Mouse (Mus musculus): ENCODE data around the gene Cdk5rap1. TPM values are rescaled to one million over a fixed set of nuclear protein-coding genes. Genes with fewer than 3 reads are reported as not detected.

Cdk5rap1 gene
- 14.3 and 15.4 TPM in 2 replicates for polyA plus RNA-seq (2016; fragmentation: Nextera tagmentation; extraction: Ambion mirVana)

DNA sequence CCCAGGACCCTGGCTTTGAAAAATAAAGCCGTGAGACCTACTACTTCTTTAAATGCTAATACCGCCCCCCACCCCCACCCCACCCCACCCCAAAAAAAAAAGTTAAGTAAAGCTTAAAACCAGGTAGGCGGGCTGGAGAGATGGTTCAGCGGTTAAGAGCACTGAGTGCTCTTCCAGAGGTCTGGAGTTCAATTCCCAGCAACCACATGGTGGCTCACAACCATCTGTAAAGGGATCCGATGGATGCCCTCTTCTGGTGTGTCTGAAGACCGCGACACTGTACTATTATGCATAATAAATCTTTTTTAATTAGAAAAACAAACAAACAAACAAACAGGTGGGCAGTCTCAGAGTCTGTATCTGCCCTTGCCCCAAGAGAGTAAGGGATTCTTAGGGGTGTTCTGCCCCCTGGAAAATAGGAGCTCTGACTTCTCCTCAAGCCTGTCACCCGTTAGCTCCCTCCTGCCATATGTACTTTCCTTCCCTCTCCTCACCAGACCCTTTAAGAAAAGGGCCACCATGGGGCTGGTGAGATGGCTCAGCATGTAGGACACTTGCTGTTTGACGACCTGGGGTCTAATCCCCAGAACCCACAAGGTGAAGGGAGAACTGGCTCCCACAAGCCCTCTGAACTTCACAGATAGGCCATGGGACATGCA, at the start of gene Cdk5rap1:
Cdk5rap1 (minus strand) TSS at position 169 of the 659 bp plus-strand sequence.
- H3K27ac ChIP-seq (replicated peaks), result peak within 1 kb of the TSS; percentile 80
- peak; percentile 35 for ATAC-seq (ENCODE audit: low FRiP score, low read depth)
- peak within 1 kb of the TSS; percentile 78 for H3K4me3 ChIP-seq
- no peaks in the 10 kb centered on the region for H3K27me3 ChIP-seq
- no peaks in the 10 kb centered on the region for H3K36me3 ChIP-seq
- peak within 1 kb of the TSS; percentile 79 for H3K9ac ChIP-seq (replicated peaks)
- H3K4me1 ChIP-seq, result peaks cover 10% of the 10 kb centered on the region; the same call in 1 of the 2 replicates
- H3K4me2 ChIP-seq (replicated peaks), result peak within 1 kb of the TSS; percentile 79
- H3K9me3 ChIP-seq, result no peaks in the 10 kb centered on the region
- 13% methylated on average over 9 of the region's 9 CpGs for WGBS

DNA sequence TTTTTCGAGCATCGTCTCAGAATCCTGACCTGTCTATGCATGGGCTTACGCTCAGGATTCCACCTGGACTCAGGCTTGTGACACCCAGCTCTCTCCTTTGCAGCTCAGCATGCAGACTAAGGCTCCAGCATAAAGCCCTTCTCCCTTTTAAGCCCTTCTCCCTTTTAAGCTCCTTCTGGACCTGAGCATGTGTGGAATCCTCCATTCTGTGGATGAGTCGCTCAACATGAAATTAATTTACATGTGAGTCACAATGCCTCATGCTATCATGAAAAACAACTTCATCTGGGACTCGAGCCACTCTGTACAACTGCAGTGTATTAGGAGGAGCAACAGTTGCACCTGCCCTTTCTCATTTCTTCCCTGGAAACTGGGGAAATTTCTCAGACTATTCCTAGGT, 49.4 kb upstream of the Cdk5rap1 start:
- H3K9ac ChIP-seq (replicated peaks), result no peak overlapping the region
- H3K36me3 ChIP-seq, result no peaks in the 10 kb centered on the region
- no peak overlapping the region for H3K4me2 ChIP-seq (replicated peaks)
- 60% methylated on average over 5 of the region's 5 CpGs for WGBS
- peaks cover 33% of the 10 kb centered on the region for H3K4me1 ChIP-seq
- H3K4me3 ChIP-seq, result no peak overlapping the region
- no peaks in the 10 kb centered on the region for H3K27me3 ChIP-seq
- H3K9me3 ChIP-seq, result no peaks in the 10 kb centered on the region
- peak overlapping the region; percentile 88 for H3K27ac ChIP-seq (replicated peaks)
- no peak for ATAC-seq (ENCODE audit: low FRiP score, low read depth)

DNA sequence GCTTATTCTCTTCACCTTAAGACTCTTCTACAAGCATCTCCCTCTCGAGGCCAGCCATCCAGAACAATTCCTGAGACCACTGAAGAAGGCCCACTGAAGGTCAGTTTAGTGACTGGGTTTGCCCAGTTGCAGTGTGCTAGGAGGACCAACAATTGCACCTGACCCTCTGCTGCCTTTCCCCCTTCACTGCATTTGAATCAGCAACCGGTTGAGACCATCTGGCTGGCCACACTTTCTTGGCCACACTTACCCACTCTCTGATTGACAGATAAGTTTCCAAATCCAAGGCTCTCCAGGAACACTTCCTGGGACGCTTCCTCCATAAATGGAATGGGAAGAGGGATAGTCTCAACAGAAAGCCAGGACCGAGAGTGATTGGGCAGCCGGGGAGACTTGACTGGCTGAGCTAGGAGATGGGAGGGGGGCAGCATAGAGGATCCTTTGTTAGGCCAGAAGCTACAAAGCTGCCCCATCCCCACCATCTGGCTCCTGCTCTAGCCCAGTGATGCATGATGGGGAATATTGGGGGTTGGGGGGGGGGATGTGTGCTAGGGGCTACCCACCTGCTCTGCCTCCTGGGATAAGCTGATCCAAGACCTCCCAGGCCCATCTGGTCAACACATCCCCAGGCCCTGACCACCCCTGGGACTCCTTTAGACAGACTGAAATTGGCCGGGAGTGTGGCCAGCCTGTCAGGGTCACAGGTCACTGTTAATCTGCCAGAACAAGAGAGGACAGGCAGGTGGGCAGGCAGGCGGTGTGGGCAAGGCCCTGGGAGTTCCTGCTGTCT, 48.3 kb upstream of the Cdk5rap1 start:
- H3K27ac ChIP-seq (replicated peaks), result peak overlapping the region; percentile 88
- H3K9ac ChIP-seq (replicated peaks), result no peak overlapping the region; the same call in 1 of the 2 replicates
- 18% methylated on average over 7 of the region's 7 CpGs for WGBS
- peaks cover 26% of the 10 kb centered on the region for H3K4me1 ChIP-seq
- H3K4me2 ChIP-seq (replicated peaks), result peak overlapping the region; percentile 14; the same call in 1 of the 2 replicates
- H3K4me3 ChIP-seq, result no peak overlapping the region
- no peaks in the 10 kb centered on the region for H3K36me3 ChIP-seq
- no peaks in the 10 kb centered on the region for H3K27me3 ChIP-seq
- no peaks in the 10 kb centered on the region for H3K9me3 ChIP-seq
- ATAC-seq (ENCODE audit: low FRiP score, low read depth), result peak; percentile 85

DNA sequence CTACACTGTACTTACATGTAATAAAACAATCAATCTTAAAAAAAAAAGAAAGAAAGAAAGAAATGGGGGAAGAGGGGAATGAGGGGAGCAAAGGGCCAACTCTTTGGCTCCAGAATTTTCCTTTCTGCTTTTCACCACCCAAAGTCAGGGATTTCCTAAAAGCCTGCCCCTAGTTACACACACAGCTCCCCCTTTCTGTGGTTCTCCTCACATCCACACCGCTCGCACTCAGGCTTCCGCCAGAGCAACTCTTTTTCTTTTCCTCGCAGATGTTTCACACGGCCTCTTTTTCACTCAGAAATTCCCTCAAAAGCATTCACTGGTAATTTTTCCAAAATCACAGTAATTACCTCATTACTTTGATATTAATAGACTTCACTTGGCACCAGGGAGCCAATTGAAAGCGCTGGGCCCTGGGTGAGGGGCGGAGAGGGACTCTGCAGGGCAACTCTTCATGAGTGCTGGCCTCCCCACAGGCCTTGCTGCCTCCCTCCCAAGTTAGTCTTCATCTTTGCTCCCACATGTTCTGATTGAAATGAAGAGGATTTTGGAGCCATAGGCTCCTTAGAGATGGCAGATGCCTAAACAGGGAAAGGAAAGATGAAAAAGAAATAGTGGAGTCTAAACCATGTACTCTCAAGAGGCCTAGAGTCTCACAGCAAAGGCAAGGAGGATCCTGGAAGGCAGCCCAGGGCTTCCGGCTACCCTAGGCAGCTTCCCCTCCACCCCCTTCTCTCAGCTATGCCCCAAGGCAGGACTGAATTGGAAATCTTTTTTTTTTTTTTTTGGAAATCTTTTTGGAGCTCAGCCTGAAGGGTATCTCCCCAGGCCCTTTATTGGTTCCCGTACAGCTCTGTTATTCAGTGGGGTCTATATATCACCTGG, 47.1 kb upstream of the Cdk5rap1 start:
- H3K4me1 ChIP-seq, result peaks cover 23% of the 10 kb centered on the region
- H3K4me2 ChIP-seq (replicated peaks), result no peak overlapping the region
- H3K27me3 ChIP-seq, result no peaks in the 10 kb centered on the region
- no peaks in the 10 kb centered on the region for H3K9me3 ChIP-seq
- H3K9ac ChIP-seq (replicated peaks), result no peak overlapping the region
- ATAC-seq (ENCODE audit: low FRiP score, low read depth), result no peak
- 71% methylated on average over 9 of the region's 9 CpGs for WGBS
- H3K36me3 ChIP-seq, result no peaks in the 10 kb centered on the region
- H3K27ac ChIP-seq (replicated peaks), result peak overlapping the region; percentile 52
- H3K4me3 ChIP-seq, result no peak overlapping the region

DNA sequence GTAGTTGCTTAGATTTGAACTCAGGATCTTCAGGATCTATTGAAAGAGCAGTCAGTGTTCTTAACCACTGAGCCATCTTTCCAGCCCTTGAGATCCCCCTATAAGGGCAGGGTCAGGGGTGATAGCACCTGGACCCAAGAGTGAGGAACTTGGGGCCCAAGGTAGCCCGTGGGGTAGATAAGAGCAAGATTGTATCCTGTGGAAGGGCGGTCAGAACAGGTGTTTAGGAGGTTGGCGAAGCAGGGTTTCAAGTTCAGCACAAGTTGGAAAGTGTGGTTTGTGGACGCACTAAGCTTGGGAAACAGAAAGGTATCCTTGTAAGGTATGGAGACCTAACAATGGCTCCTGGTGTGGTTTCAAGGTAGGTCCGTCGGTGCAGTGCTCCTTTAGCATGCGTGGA, 45.2 kb upstream of the Cdk5rap1 start:
- H3K27me3 ChIP-seq, result no peaks in the 10 kb centered on the region
- no peaks in the 10 kb centered on the region for H3K9me3 ChIP-seq
- no peaks in the 10 kb centered on the region for H3K36me3 ChIP-seq
- peaks cover 23% of the 10 kb centered on the region for H3K4me1 ChIP-seq
- no peak for ATAC-seq (ENCODE audit: low FRiP score, low read depth)
- H3K4me3 ChIP-seq, result no peak overlapping the region
- H3K9ac ChIP-seq (replicated peaks), result no peak overlapping the region
- no peak overlapping the region for H3K4me2 ChIP-seq (replicated peaks)
- no peak overlapping the region for H3K27ac ChIP-seq (replicated peaks)
- 93% methylated on average over 7 of the region's 7 CpGs for WGBS

DNA sequence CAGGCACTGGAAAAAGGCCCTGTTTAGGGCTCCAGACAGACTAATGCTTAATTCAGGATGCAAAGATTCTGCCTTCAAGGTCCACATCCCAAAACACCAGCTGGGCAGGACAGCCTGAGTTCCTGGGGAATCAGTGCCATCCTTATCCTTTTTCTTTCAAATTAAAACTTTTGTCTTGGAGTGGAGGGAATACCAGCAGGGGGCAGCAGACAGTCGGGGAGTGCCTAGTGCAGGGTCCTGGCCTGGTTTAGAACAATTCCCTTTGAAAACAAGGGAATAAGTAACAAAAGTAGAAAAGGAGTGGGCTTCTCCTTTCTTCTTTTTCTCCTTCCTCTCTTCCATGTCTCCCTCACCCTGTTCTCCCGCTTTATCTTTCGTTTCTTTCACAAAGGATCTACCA, 44.3 kb upstream of the Cdk5rap1 start:
- Histone ChIP-seq H3K4me3 (no peak overlapping the region), H3K27me3 (no peaks in the 10 kb centered on the region), H3K4me2 (replicated peaks) (no peak overlapping the region), H3K9me3 (no peaks in the 10 kb centered on the region), H3K27ac (replicated peaks) (no peak overlapping the region), H3K36me3 (no peaks in the 10 kb centered on the region), H3K9ac (replicated peaks) (no peak overlapping the region), H3K4me1 (peaks cover 20% of the 10 kb centered on the region)
- WGBS, result 4% methylated on average over 3 of the region's 3 CpGs
- no peak for ATAC-seq (ENCODE audit: low FRiP score, low read depth)

DNA sequence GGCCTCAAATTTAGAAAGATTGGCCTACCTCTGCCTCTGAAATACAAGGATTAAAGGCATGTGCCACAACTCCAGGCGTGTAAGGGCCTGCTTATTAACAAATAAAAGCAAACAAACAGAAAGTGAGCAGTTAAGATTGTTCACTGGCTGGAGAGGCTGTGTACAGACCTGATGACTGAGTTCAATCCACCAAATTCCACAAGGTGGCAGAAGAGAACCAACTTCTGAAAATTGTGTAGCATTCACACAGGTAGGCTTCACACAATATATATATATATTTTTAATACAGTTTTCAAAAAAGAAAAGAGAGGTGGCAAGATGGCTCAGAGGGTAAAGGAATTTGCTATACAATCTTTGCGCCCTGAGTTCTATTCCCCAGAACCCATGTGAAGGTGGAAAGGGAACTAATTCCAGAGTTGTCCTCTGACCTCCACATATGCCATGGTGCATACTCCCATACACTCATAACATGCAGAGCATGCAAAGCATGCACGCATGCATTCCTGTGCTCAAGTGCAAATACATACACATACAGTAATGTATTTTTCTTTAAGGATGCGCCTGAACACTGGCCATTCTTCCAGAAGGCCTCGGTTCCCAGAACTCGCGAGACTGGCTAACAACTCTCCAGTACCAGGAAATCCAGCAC, 39.3 kb upstream of the Cdk5rap1 start:
- ATAC-seq (ENCODE audit: low FRiP score, low read depth), result no peak
- H3K9me3 ChIP-seq, result no peaks in the 10 kb centered on the region
- H3K27me3 ChIP-seq, result peaks cover 29% of the 10 kb centered on the region
- no peaks in the 10 kb centered on the region for H3K36me3 ChIP-seq
- H3K9ac ChIP-seq (replicated peaks), result no peak overlapping the region
- WGBS, result 65% methylated on average over 7 of the region's 7 CpGs
- H3K4me3 ChIP-seq, result no peak overlapping the region
- H3K4me1 ChIP-seq, result peaks cover 13% of the 10 kb centered on the region
- no peak overlapping the region for H3K27ac ChIP-seq (replicated peaks)
- no peak overlapping the region for H3K4me2 ChIP-seq (replicated peaks)

DNA sequence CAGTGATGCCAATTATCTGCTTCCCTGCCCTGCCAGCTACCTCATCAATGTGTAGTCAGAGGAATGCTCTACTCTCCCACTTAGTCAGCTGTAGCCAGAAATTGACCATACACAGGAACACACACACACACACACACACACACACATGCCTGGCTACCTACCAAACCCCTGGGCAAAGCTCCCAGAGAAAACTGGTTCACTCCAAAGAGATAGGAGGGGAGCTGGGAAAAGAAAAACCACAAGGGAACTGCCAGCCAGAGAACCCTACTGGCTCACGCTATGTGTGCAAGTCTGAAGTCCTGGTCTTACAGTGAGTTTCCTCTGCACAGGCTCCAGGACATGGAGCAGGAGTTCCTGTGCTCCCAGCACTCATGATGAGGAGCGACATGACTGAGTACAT, 37.5 kb upstream of the Cdk5rap1 start:
- H3K9ac ChIP-seq (replicated peaks), result no peak overlapping the region
- no peak overlapping the region for H3K27ac ChIP-seq (replicated peaks)
- no peaks in the 10 kb centered on the region for H3K9me3 ChIP-seq
- 71% methylated on average over 2 of the region's 2 CpGs for WGBS
- H3K4me2 ChIP-seq (replicated peaks), result no peak overlapping the region
- peaks cover 36% of the 10 kb centered on the region for H3K27me3 ChIP-seq
- H3K4me3 ChIP-seq, result no peak overlapping the region
- no peaks in the 10 kb centered on the region for H3K36me3 ChIP-seq
- peaks cover 19% of the 10 kb centered on the region for H3K4me1 ChIP-seq
- ATAC-seq (ENCODE audit: low FRiP score, low read depth), result no peak

DNA sequence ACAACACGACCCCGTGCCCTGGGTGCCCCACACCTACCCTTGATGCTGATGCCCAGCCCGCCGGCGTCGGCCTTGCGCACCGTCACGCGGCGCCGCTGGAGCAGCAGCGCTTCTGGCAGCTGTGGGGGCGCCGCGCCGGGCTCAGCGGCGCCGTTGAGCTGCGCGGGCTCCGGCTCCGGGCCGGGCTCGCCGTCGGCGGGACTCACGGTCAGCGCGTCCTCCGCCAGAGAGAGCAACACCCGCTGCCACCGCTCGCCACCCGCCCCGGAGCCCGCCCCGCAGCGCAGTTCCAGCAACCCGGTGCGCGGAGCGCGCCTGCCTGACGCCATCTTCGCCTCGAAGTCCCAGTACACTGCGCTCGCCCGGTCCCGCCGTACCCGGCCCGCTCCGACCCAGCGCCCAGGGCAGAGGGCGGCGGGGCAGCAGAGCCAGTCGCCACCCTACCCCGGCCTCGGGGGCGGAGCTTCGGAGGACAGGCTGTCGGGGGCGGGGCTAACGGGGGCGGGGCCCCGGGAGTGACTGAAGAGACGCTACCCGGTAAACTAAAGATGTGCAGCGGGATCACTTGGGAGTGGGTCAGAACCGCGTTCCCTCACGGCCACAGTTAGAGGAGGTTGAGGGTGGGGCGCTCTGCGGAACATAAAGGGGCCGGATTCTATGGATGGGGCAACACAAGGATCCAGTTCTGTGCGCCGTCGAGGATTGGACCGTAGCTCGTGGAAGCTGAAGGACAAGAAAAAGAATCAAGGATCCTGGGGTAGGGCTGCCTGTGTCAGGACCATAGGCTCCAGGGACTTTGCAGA, 35.0 kb upstream of the Cdk5rap1 start, which contains the start of gene Snta1:
Snta1 (minus strand) TSS at position 457 of the 803 bp plus-strand sequence.
- 2% methylated on average over 83 of the region's 84 CpGs for WGBS
- peak within 1 kb of the TSS; percentile 75 for H3K4me3 ChIP-seq
- H3K9ac ChIP-seq (replicated peaks), result peak within 1 kb of the TSS; percentile 65
- H3K9me3 ChIP-seq, result no peaks in the 10 kb centered on the region
- no peak within 1 kb of the TSS for H3K27ac ChIP-seq (replicated peaks)
- H3K27me3 ChIP-seq, result peaks cover 36% of the 10 kb centered on the region
- peak; percentile 87 for ATAC-seq (ENCODE audit: low FRiP score, low read depth)
- H3K4me1 ChIP-seq, result peaks cover 26% of the 10 kb centered on the region
- peak within 1 kb of the TSS; percentile 68 for H3K4me2 ChIP-seq (replicated peaks)
- no peaks in the 10 kb centered on the region for H3K36me3 ChIP-seq

DNA sequence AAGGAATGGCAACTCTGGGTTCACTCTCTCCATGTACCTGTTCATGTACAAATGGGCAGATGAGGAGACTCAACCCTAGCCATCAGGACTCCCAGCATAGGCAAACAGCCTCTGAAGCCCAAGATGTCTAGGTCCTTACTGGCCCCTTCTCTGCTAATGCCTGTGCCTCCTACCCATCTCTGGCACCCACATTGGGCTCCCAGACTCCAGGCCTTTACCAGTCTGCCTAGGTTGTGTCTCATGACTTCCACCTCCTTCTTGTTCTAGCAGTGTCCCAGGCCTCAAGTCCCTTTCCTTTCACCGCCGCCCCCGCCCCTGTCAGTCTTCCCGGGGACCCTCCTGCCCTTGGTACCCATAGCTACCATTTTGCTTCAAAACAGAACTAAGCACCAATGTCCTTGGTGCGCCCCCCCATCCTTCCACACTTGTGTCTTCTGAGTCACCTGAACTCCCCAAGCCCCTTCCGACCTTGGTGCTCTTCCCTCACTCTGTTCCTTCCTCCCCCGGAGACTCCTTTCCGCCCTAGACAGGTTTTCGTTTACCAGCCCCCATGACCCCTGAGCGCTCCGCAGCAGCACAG, 34.3 kb upstream of the Cdk5rap1 start:
- Histone ChIP-seq H3K4me1 (peaks cover 29% of the 10 kb centered on the region), H3K9me3 (no peaks in the 10 kb centered on the region), H3K4me3 (peak overlapping the region; percentile 75), H3K27ac (replicated peaks) (no peak overlapping the region), H3K4me2 (replicated peaks) (peak overlapping the region; percentile 68), H3K9ac (replicated peaks) (peak overlapping the region; percentile 65), H3K27me3 (peaks cover 36% of the 10 kb centered on the region), H3K36me3 (no peaks in the 10 kb centered on the region)
- no peak for ATAC-seq (ENCODE audit: low FRiP score, low read depth)
- WGBS, result 25% methylated on average over 11 of the region's 11 CpGs
